Mouse (Mus musculus): ENCODE data around the gene Flt3l.
"Not testable (repeated sequence)": the region's sequence is repeated elsewhere in the genome, so short reads cannot be mapped to it uniquely, and the experiment has no call there.

Gene Flt3l

GRCm38 (mm10) chr7:45125144-45125600 is 11.1 kb downstream of the Flt3l start:
- no peak for DNase-seq (ENCODE audit: low read depth, low spot score)

GRCm38 (mm10) chr7:45124224-45125143 is 11.7 kb downstream of the Flt3l start, which contains the start of gene Rps11:
Gene Rps11, minus strand, starts transcription at chr7:45124439.
- peak; percentile 100 for DNase-seq (ENCODE audit: low read depth, low spot score)

- no peak for DNase-seq (ENCODE audit: low read depth, low spot score)
Measured at GRCm38 (mm10) chr7:45123186-45123570, 13.1 kb downstream of the Flt3l start.

- DNase-seq (ENCODE audit: low read depth, low spot score), result no peak
Measured at GRCm38 (mm10) chr7:45122561-45123185, 13.6 kb downstream of the Flt3l start.

GRCm38 (mm10) chr7:45121966-45122365 is 14.3 kb downstream of the Flt3l start:
- no peak for DNase-seq (ENCODE audit: low read depth, low spot score)

- peak; percentile 77 for DNase-seq (ENCODE audit: low read depth, low spot score)
Measured at GRCm38 (mm10) chr7:45121404-45121803, 14.8 kb downstream of the Flt3l start.

GRCm38 (mm10) chr7:45119780-45120709 is 16.2 kb downstream of the Flt3l start:
- no peak for DNase-seq (ENCODE audit: low read depth, low spot score)

GRCm38 (mm10) chr7:45118336-45118735 is 17.9 kb downstream of the Flt3l start:
- no peak for DNase-seq (ENCODE audit: low read depth, low spot score)

GRCm38 (mm10) chr7:45117566-45117965 is 18.7 kb downstream of the Flt3l start:
- DNase-seq (ENCODE audit: low read depth, low spot score), result no peak

GRCm38 (mm10) chr7:45113476-45113875 is 22.8 kb downstream of the Flt3l start:
- DNase-seq (ENCODE audit: low read depth, low spot score), result no peak

- no peak for DNase-seq (ENCODE audit: low read depth, low spot score)
Measured at GRCm38 (mm10) chr7:45112529-45112928, 23.7 kb downstream of the Flt3l start.

GRCm38 (mm10) chr7:45111940-45112339 is 24.3 kb downstream of the Flt3l start:
- no peak for DNase-seq (ENCODE audit: low read depth, low spot score)

GRCm38 (mm10) chr7:45110089-45110488 is 26.1 kb downstream of the Flt3l start:
- DNase-seq (ENCODE audit: low read depth, low spot score), result not testable (repeated sequence)

GRCm38 (mm10) chr7:45107052-45107645 is 29.1 kb downstream of the Flt3l start:
- no peak for DNase-seq (ENCODE audit: low read depth, low spot score)

GRCm38 (mm10) chr7:45106441-45106840 is 29.8 kb downstream of the Flt3l start:
- DNase-seq (ENCODE audit: low read depth, low spot score), result no peak

- no peak for DNase-seq (ENCODE audit: low read depth, low spot score)
Measured at GRCm38 (mm10) chr7:45105491-45105890, 30.7 kb downstream of the Flt3l start.

- DNase-seq (ENCODE audit: low read depth, low spot score), result no peak
Measured at GRCm38 (mm10) chr7:45104941-45105340, 31.3 kb downstream of the Flt3l start.

- peak; percentile 98 for DNase-seq (ENCODE audit: low read depth, low spot score)
Measured at GRCm38 (mm10) chr7:45103652-45104180, 32.5 kb downstream of the Flt3l start, which contains the start of gene Fcgrt. Gene Fcgrt, minus strand, starts transcription at chr7:45103851.

GRCm38 (mm10) chr7:45102940-45103585 is 33.2 kb downstream of the Flt3l start:
- no peak for DNase-seq (ENCODE audit: low read depth, low spot score)

GRCm38 (mm10) chr7:45102441-45102840 is 33.8 kb downstream of the Flt3l start:
- DNase-seq (ENCODE audit: low read depth, low spot score), result no peak

Data from skeletal muscle tissue, adult 2 months (tissue).